Mouse (Mus musculus): ENCODE results near the gene Tmtc2. TPM values are rescaled to one million over a fixed set of nuclear protein-coding genes. Genes with fewer than 3 reads are reported as not detected.

The Tmtc2 gene
- polyA plus RNA-seq, 1 experiment from 2014 or later = 10.9 TPM

- no peak overlapping the region for H3K4me3 ChIP-seq (ENCODE audit: low read depth, low read length)
- H3K27ac ChIP-seq (ENCODE audit: low read depth) = no peak overlapping the region
- no peaks in the 10 kb centered on the region for H3K9me3 ChIP-seq (ENCODE audit: control insufficient read depth, low read length)
- H3K9ac ChIP-seq (ENCODE audit: low read length) = no peak overlapping the region
- ATAC-seq (replicated peaks; ENCODE audit: low FRiP score, low TSS enrichment, low read depth) (peak; percentile 36; the same call in 1 of the 2 replicates), DNase-seq (ENCODE audit: low spot score) (no peak)
- no peak overlapping the region for H3K4me2 ChIP-seq (ENCODE audit: low read length)
- H3K36me3 ChIP-seq (ENCODE audit: control insufficient read depth, insufficient read depth, low read length) = no peaks in the 10 kb centered on the region
- no peaks in the 10 kb centered on the region for H3K4me1 ChIP-seq (replicated peaks; ENCODE audit: control insufficient read depth, insufficient read depth, low read length)
- no peaks in the 10 kb centered on the region for H3K27me3 ChIP-seq (replicated peaks; ENCODE audit: control insufficient read depth, insufficient read depth, low read length)
These were observed 420.5 kb downstream of the Tmtc2 start for GRCm38 (mm10) chr10:105153789-105154188.

- DNase-seq (ENCODE audit: low spot score) (no peak), ATAC-seq (replicated peaks; ENCODE audit: low FRiP score, low TSS enrichment, low read depth) (no peak)
- no peak overlapping the region for H3K9ac ChIP-seq (ENCODE audit: low read length)
- no peak overlapping the region for H3K4me2 ChIP-seq (ENCODE audit: low read length)
- H3K36me3 ChIP-seq (ENCODE audit: control insufficient read depth, insufficient read depth, low read length) = no peaks in the 10 kb centered on the region
- no peak overlapping the region for H3K27ac ChIP-seq (ENCODE audit: low read depth)
- WGBS = 66% methylated on average over 4 of the region's 4 CpGs
- H3K27me3 ChIP-seq (replicated peaks; ENCODE audit: control insufficient read depth, insufficient read depth, low read length) = no peaks in the 10 kb centered on the region
- no peaks in the 10 kb centered on the region for H3K4me1 ChIP-seq (replicated peaks; ENCODE audit: control insufficient read depth, insufficient read depth, low read length)
- no peak overlapping the region for H3K4me3 ChIP-seq (ENCODE audit: low read depth, low read length)
- no peaks in the 10 kb centered on the region for H3K9me3 ChIP-seq (ENCODE audit: control insufficient read depth, low read length)
These were observed 429.9 kb downstream of the Tmtc2 start for GRCm38 (mm10) chr10:105144382-105144781.

GRCm38 (mm10) chr10:105142201-105142600 is 432.1 kb downstream of the Tmtc2 start:
- WGBS = 85% methylated on average over 3 of the region's 3 CpGs
- H3K27ac ChIP-seq (ENCODE audit: low read depth) = no peak overlapping the region
- H3K27me3 ChIP-seq (replicated peaks; ENCODE audit: control insufficient read depth, insufficient read depth, low read length) = no peaks in the 10 kb centered on the region
- ATAC-seq (replicated peaks; ENCODE audit: low FRiP score, low TSS enrichment, low read depth) (no peak), DNase-seq (ENCODE audit: low spot score) (no peak)
- no peak overlapping the region for H3K4me2 ChIP-seq (ENCODE audit: low read length)
- no peak overlapping the region for H3K4me3 ChIP-seq (ENCODE audit: low read depth, low read length)
- no peak overlapping the region for H3K9ac ChIP-seq (ENCODE audit: low read length)
- H3K36me3 ChIP-seq (ENCODE audit: control insufficient read depth, insufficient read depth, low read length) = no peaks in the 10 kb centered on the region
- H3K4me1 ChIP-seq (replicated peaks; ENCODE audit: control insufficient read depth, insufficient read depth, low read length) = no peaks in the 10 kb centered on the region
- no peaks in the 10 kb centered on the region for H3K9me3 ChIP-seq (ENCODE audit: control insufficient read depth, low read length)
